ENCODE assay signal across 30 mouse cellular contexts in the genomic region with DNA sequence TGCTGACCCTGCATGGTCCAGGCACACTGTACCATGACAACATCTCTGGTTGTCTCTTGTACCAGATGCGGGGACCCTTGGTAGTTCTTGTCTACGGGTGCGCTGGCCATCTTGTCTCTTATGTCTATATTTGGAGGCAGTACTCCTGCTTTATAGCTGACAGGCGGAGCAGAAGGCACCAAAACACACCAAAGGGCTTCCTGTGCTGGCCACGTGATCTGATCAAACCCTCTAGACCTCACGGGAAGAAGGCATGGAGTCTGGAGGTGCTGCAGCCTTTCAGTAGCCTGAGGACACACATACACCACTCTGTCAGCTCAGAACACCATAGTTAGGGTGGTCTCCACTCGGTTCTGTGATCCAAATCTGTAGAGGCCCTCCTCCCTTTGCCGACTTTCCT.
DNase-seq lines count a peak whose midpoint lies in the region; ATAC-seq lines count a peak whose summit lies in the region.
"Had no signal": no experiment of that assay in that cellular context is flagged by ENCODE, and none has a peak within 500 bp of the region (broad histone marks: within the 10 kb centered on the region; RNA-seq: fewer than 3 reads in every experiment).

No protein-coding gene starts in this region.

- no peaks in the 10 kb centered on the region for H3K27me3 ChIP-seq in heart, embryonic 11.5 days (ENCODE audit: control insufficient read depth, insufficient read depth, low read length)
- H3K27me3 ChIP-seq: forebrain, embryonic 13.5 days; heart, embryonic 13.5 days; liver, embryonic 13.5 days; neural tube, embryonic 13.5 days had no signal

- DNase-seq in CD4-positive helper T cell, adult 2 months (ENCODE audit: low read depth, low spot score), result peak; percentile 67
- DNase-seq in CD8-positive naive resting alpha-beta T cell, adult 2 months (ENCODE audit: low read depth in 2 of 2, low spot score in 2 of 2), result peak; percentile 21 to 44
- DNase-seq in naive thymus-derived CD4-positive, alpha-beta T cell, adult 2 months (ENCODE audit: low read depth), result peak; percentile 78
- DNase-seq in thymus, postnatal 14 days, result peak; percentile 62
- no peak for DNase-seq in kidney, adult 18-20 months
- DNase-seq in lung, postnatal 10 days, result no peak
- DNase-seq: B cell, adult 2 months; cerebellum, adult 2 months; cerebellum, postnatal 36 days; gastrocnemius, adult 2 months; heart, adult 2 months; heart, postnatal 10 days; kidney, adult 9 months; kidney, postnatal 10 days; layer of hippocampus, postnatal 36 days; left cerebral cortex, postnatal 4 days; liver, embryonic 13.5 days; lung, adult 18-20 months; retina, postnatal 1 day; right cerebral cortex, postnatal 14 days had no signal

- H3K9me3 ChIP-seq in heart, embryonic 11.5 days (replicated peaks; ENCODE audit: control insufficient read depth, low read length), result no peaks in the 10 kb centered on the region
- H3K9me3 ChIP-seq: forebrain, embryonic 13.5 days; heart, embryonic 13.5 days; liver, embryonic 13.5 days; neural tube, embryonic 13.5 days had no signal

- 70% methylated on average over 8 of the region's 8 CpGs for WGBS in heart, embryonic 11.5 days (ENCODE audit: insufficient replicate concordance)

- no peak overlapping the region for H3K27ac ChIP-seq in heart, embryonic 11.5 days (ENCODE audit: low read depth, low read length)
- H3K27ac ChIP-seq: forebrain, embryonic 13.5 days; gastrocnemius, adult 2 months; heart, adult 2 months; heart, embryonic 13.5 days; liver, embryonic 13.5 days had no signal

- no peak overlapping the region for H3K9ac ChIP-seq in heart, embryonic 11.5 days (ENCODE audit: low read depth, low read length)
- H3K9ac ChIP-seq: forebrain, embryonic 13.5 days; heart, embryonic 13.5 days; liver, embryonic 13.5 days; neural tube, embryonic 13.5 days had no signal

- no peak for ATAC-seq in megakaryocyte-erythroid progenitor cell, adult 5-6 weeks (replicated peaks; ENCODE audit: low FRiP score, low TSS enrichment, poor library complexity, severe bottlenecking)
- ATAC-seq in heart, embryonic 11.5 days (replicated peaks; ENCODE audit: insufficient number of reproducible peaks, low FRiP score, low TSS enrichment), result no peak
- ATAC-seq: hindbrain, embryonic 16.5 days; intestine, embryonic 16.5 days; midbrain, embryonic 16.5 days had no signal

- H3K4me1 ChIP-seq in heart, embryonic 11.5 days (ENCODE audit: control insufficient read depth, insufficient read depth, low read length), result peaks cover 6% of the 10 kb centered on the region; the same call in 1 of the 2 replicates
- H3K4me1 ChIP-seq: liver, embryonic 13.5 days had no signal

- peaks cover 3% of the 10 kb centered on the region; the same call in 1 of the 2 replicates for H3K36me3 ChIP-seq in heart, embryonic 11.5 days (ENCODE audit: control insufficient read depth, insufficient read depth, low read length)
- H3K36me3 ChIP-seq: liver, embryonic 13.5 days had no signal

- no peak overlapping the region for H3K4me2 ChIP-seq in heart, embryonic 11.5 days
- H3K4me2 ChIP-seq: forebrain, embryonic 13.5 days; heart, embryonic 13.5 days; liver, embryonic 13.5 days; midbrain, embryonic 11.5 days; neural tube, embryonic 13.5 days had no signal

- H3K4me3 ChIP-seq in heart, embryonic 11.5 days (ENCODE audit: low read depth, low read length), result no peak overlapping the region
- H3K4me3 ChIP-seq: forebrain, embryonic 13.5 days; gastrocnemius, adult 2 months; heart, adult 2 months; heart, embryonic 13.5 days; liver, embryonic 13.5 days; myocyte; neural tube, embryonic 13.5 days had no signal

Comparison
In these comparisons a context has a peak if more than half of its experiments do, and no peak if none do; other contexts are left out.
1. DNase-seq: peak in CD4-positive helper T cell, adult 2 months (single experiment), CD8-positive naive resting alpha-beta T cell, adult 2 months (2 of 2), naive thymus-derived CD4-positive, alpha-beta T cell, adult 2 months (single experiment) and thymus, postnatal 14 days (single experiment); none in kidney, adult 18-20 months (single experiment) and lung, postnatal 10 days (single experiment).